Mouse (Mus musculus) heart, postnatal 0 days (tissue): ENCODE measurements at regions not wholly inside any gene's neighbourhood (a gene's known extent, or its start where the extent isn't known, plus 50 kb on each side); places are given as distances from the start of the nearest gene placed in this dataset.
A peak's percentile ranks its signal among the peaks of the same experiment; 100 is the strongest.
"Not testable (repeated sequence)": the region's sequence is repeated elsewhere in the genome, so short reads cannot be mapped to it uniquely, and the experiment has no call there.

Source experiments
- ATAC-seq: fragments of 200-750 bp; cut with Nextera tagmentation; 2 replicates; pipeline ENCODE4 v1.8.0; 2017; ENCODE audit warnings: low read depth, moderate number of reproducible peaks, moderate library complexity; ENCODE audit not compliant: insufficient read depth
- DNase-seq: peaks from one replicate; pipeline ENCODE4 v3.0.0-alpha.2; 2016; ENCODE audit warnings: low spot score
- H3K27ac ChIP-seq: fragments of 300-500 bp; sonication (generic); 2 replicates; pipeline ENCODE4 v1.5.1; 2014; ENCODE audit warnings: low read depth, mild to moderate bottlenecking
- H3K27me3 ChIP-seq: fragments of 300-500 bp; sonication (generic); 2 replicates; pipeline ENCODE4 v1.6.1; 2014; ENCODE audit warnings: low read length, mixed read lengths; ENCODE audit not compliant: control insufficient read depth, insufficient read depth
- H3K36me3 ChIP-seq: fragments of 300-500 bp; sonication (generic); replicated peaks from 2 replicates; pipeline ENCODE4 v1.6.1; 2014; ENCODE audit warnings: low read length, mixed read lengths; ENCODE audit not compliant: control insufficient read depth, insufficient read depth
- H3K4me1 ChIP-seq: fragments of 300-500 bp; sonication (generic); 2 replicates; pipeline ENCODE4 v1.6.1; 2014; ENCODE audit warnings: antibody characterized with exemption; ENCODE audit not compliant: control insufficient read depth, insufficient read depth
- H3K4me2 ChIP-seq: fragments of 300-500 bp; sonication (generic); 2 replicates; pipeline ENCODE4 v1.6.1; 2014; ENCODE audit warnings: low read depth, mild to moderate bottlenecking, low read length, moderate library complexity
- H3K4me3 ChIP-seq: fragments of 300-500 bp; sonication (generic); 2 replicates; pipeline ENCODE4 v1.5.1; 2014; ENCODE audit warnings: low read depth, low read length
- H3K9ac ChIP-seq: fragments of 300-500 bp; sonication (generic); replicated peaks from 2 replicates; pipeline ENCODE4 v1.6.1; 2014; ENCODE audit warnings: low read depth, low read length, mixed read lengths
- H3K9me3 ChIP-seq: fragments of 300-500 bp; sonication (generic); replicated peaks from 2 replicates; pipeline ENCODE4 v1.6.1; 2016; ENCODE audit warnings: low read length; ENCODE audit not compliant: control insufficient read depth
- CTCF ChIP-seq: IDR thresholded peaks from 2 replicates; pipeline ENCODE4 v1.5.1; 2016; ENCODE audit warnings: antibody characterized with exemption, control low read depth, low read depth
- EP300 ChIP-seq: IDR thresholded peaks from 2 replicates; pipeline ENCODE4 v1.6.1; 2016; ENCODE audit warnings: antibody characterized with exemption, low read depth
- WGBS: fragments of 180-500 bp; shearing (Covaris S2); extraction: QIAGEN DNeasy Blood & Tissue Kit; methylation state at CpG from one replicate; pipeline ENCODE4 v1.1.7; 2014; 5-methylcytosine and 5-hydroxymethylcytosine counted together

- not testable (repeated sequence) for H3K4me2 ChIP-seq, H3K27me3 ChIP-seq, DNase-seq, H3K36me3 ChIP-seq, H3K4me3 ChIP-seq, H3K9ac ChIP-seq, H3K27ac ChIP-seq, H3K4me1 ChIP-seq, ATAC-seq, H3K9me3 ChIP-seq
- 43% methylated on average over 1 of the region's 5 CpGs for WGBS
Measured at GRCm38 (mm10) chrX:152511922-152512321, 51.2 kb upstream of the Cldn34a start.

GRCm38 (mm10) chrX:152505405-152505804 is 57.7 kb upstream of the Cldn34a start:
- ATAC-seq, H3K4me1 ChIP-seq, H3K9me3 ChIP-seq, H3K9ac ChIP-seq, H3K36me3 ChIP-seq, DNase-seq, H3K27me3 ChIP-seq, H3K27ac ChIP-seq, H3K4me3 ChIP-seq, H3K4me2 ChIP-seq: not testable (repeated sequence)
- WGBS: no CpG with 5 or more reads among the region's 3 CpGs

GRCm38 (mm10) chrX:152499371-152499957 is 63.7 kb upstream of the Cldn34a start:
- H3K36me3 ChIP-seq, H3K9me3 ChIP-seq, H3K9ac ChIP-seq, H3K27me3 ChIP-seq, H3K4me3 ChIP-seq, ATAC-seq, H3K4me1 ChIP-seq, DNase-seq, H3K27ac ChIP-seq, H3K4me2 ChIP-seq: not testable (repeated sequence)
- WGBS: no CpG with 5 or more reads among the region's 5 CpGs

- Histone ChIP-seq H3K9me3 (no peaks in the 10 kb centered on the region), H3K27ac (no peak overlapping the region), H3K9ac (no peak overlapping the region), H3K4me2 (no peak overlapping the region), H3K36me3 (no peaks in the 10 kb centered on the region), H3K4me1 (no peaks in the 10 kb centered on the region), H3K27me3 (no peaks in the 10 kb centered on the region), H3K4me3 (no peak overlapping the region)
- DNase-seq (no peak), ATAC-seq (no peak)
- WGBS: 47% methylated on average over 4 of the region's 4 CpGs
- TF ChIP-seq EP300 (no peak), CTCF (no peak)
Measured at GRCm38 (mm10) chrX:152471387-152472010, 91.6 kb upstream of the Cldn34a start.

- not testable (repeated sequence) for H3K4me3 ChIP-seq, H3K4me1 ChIP-seq, ATAC-seq, DNase-seq, H3K4me2 ChIP-seq, H3K9ac ChIP-seq, H3K27me3 ChIP-seq, H3K36me3 ChIP-seq, H3K27ac ChIP-seq, H3K9me3 ChIP-seq
- no CpG with 5 or more reads among the region's 5 CpGs for WGBS
Measured at GRCm38 (mm10) chrX:152424432-152424958, 56.0 kb upstream of the Gpr173 start.

- DNase-seq: not testable (repeated sequence)
- peak; percentile 55; the same call in 1 of the 2 replicates for ATAC-seq
- WGBS: no CpG with 5 or more reads among the region's 3 CpGs
Measured at GRCm38 (mm10) chrX:152418512-152418911, 50.0 kb upstream of the Gpr173 start.

More at GRCm38 (mm10) chrX:152418512-152418911, 50.0 kb upstream of the Gpr173 start:
- H3K4me1 ChIP-seq, H3K27me3 ChIP-seq, H3K9ac ChIP-seq, H3K4me2 ChIP-seq, H3K27ac ChIP-seq, H3K36me3 ChIP-seq, H3K4me3 ChIP-seq, H3K9me3 ChIP-seq: not testable (repeated sequence)
